Mouse (Mus musculus): ENCODE data around the gene Parp9. TPM values are rescaled to one million over a fixed set of nuclear protein-coding genes. Genes with fewer than 3 reads are reported as not detected.
"Not testable (repeated sequence)": the region's sequence is repeated elsewhere in the genome, so short reads cannot be mapped to it uniquely, and the experiment has no call there.

Gene Parp9
- polyA plus RNA-seq, 1 experiment from 2014 or later, result 5.0 TPM

GRCm38 (mm10) chr16:35983517-35984101 is 45.3 kb downstream of the Parp9 start:
- WGBS, result under 1% methylated on average over 57 of the region's 86 CpGs
- H3K36me3 ChIP-seq (ENCODE audit: insufficient read depth, low read length), result no peaks in the 10 kb centered on the region
- H3K9ac ChIP-seq (replicated peaks; ENCODE audit: low read length), result peak overlapping the region; percentile 91
- H3K4me1 ChIP-seq (ENCODE audit: insufficient read depth, low read length), result peaks cover 13% of the 10 kb centered on the region
- peak; percentile 73 for ATAC-seq (ENCODE audit: low FRiP score, low TSS enrichment)
- peak overlapping the region; percentile 67 for H3K4me2 ChIP-seq (replicated peaks; ENCODE audit: low read depth, low read length)
- peak overlapping the region; percentile 99 for H3K27ac ChIP-seq (ENCODE audit: low read length)
- H3K27me3 ChIP-seq (ENCODE audit: insufficient read depth, low read length), result no peaks in the 10 kb centered on the region
- no peaks in the 10 kb centered on the region for H3K9me3 ChIP-seq (ENCODE audit: low read length)
- H3K4me3 ChIP-seq (ENCODE audit: low read length), result peak overlapping the region; percentile 84

- 57% methylated on average over 3 of the region's 3 CpGs for WGBS
- Histone ChIP-seq H3K27me3 (ENCODE audit: insufficient read depth, low read length) (no peaks in the 10 kb centered on the region), H3K36me3 (ENCODE audit: insufficient read depth, low read length) (no peaks in the 10 kb centered on the region), H3K27ac (ENCODE audit: low read length) (no peak overlapping the region), H3K4me2 (replicated peaks; ENCODE audit: low read depth, low read length) (peak overlapping the region; percentile 67), H3K9me3 (ENCODE audit: low read length) (no peaks in the 10 kb centered on the region), H3K4me1 (ENCODE audit: insufficient read depth, low read length) (peaks cover 13% of the 10 kb centered on the region), H3K9ac (replicated peaks; ENCODE audit: low read length) (no peak overlapping the region), H3K4me3 (ENCODE audit: low read length) (peak overlapping the region; percentile 84)
- no peak for ATAC-seq (ENCODE audit: low FRiP score, low TSS enrichment)
These were observed 46.2 kb downstream of the Parp9 start for GRCm38 (mm10) chr16:35984471-35984870.

GRCm38 (mm10) chr16:35987930-35988329 is 49.7 kb downstream of the Parp9 start:
- peaks cover 7% of the 10 kb centered on the region; the same call in 1 of the 2 replicates for H3K4me1 ChIP-seq (ENCODE audit: insufficient read depth, low read length)
- H3K27ac ChIP-seq (ENCODE audit: low read length), result no peak overlapping the region
- no peak overlapping the region for H3K4me3 ChIP-seq (ENCODE audit: low read length)
- no peaks in the 10 kb centered on the region for H3K9me3 ChIP-seq (ENCODE audit: low read length)
- H3K36me3 ChIP-seq (ENCODE audit: insufficient read depth, low read length), result no peaks in the 10 kb centered on the region
- ATAC-seq (ENCODE audit: low FRiP score, low TSS enrichment), result no peak
- no peak overlapping the region for H3K4me2 ChIP-seq (replicated peaks; ENCODE audit: low read depth, low read length)
- H3K27me3 ChIP-seq (ENCODE audit: insufficient read depth, low read length), result no peaks in the 10 kb centered on the region
- 60% methylated on average over 1 of the region's 1 CpGs for WGBS
- H3K9ac ChIP-seq (replicated peaks; ENCODE audit: low read length), result no peak overlapping the region

- no peaks in the 10 kb centered on the region for H3K4me1 ChIP-seq (ENCODE audit: insufficient read depth, low read length)
- no peak overlapping the region for H3K4me3 ChIP-seq (ENCODE audit: low read length)
- 51% methylated on average over 1 of the region's 1 CpGs for WGBS
- no peaks in the 10 kb centered on the region for H3K27me3 ChIP-seq (ENCODE audit: insufficient read depth, low read length)
- H3K4me2 ChIP-seq (replicated peaks; ENCODE audit: low read depth, low read length), result no peak overlapping the region
- no peak overlapping the region for H3K27ac ChIP-seq (ENCODE audit: low read length)
- no peak for ATAC-seq (ENCODE audit: low FRiP score, low TSS enrichment)
- no peaks in the 10 kb centered on the region for H3K36me3 ChIP-seq (ENCODE audit: insufficient read depth, low read length)
- H3K9ac ChIP-seq (replicated peaks; ENCODE audit: low read length), result no peak overlapping the region
- no peaks in the 10 kb centered on the region for H3K9me3 ChIP-seq (ENCODE audit: low read length)
These were observed 54.1 kb downstream of the Parp9 start for GRCm38 (mm10) chr16:35992391-35992790.

GRCm38 (mm10) chr16:35993316-35993715 is 55.0 kb downstream of the Parp9 start:
- Histone ChIP-seq H3K9ac (replicated peaks; ENCODE audit: low read length) (no peak overlapping the region), H3K27ac (ENCODE audit: low read length) (no peak overlapping the region), H3K27me3 (ENCODE audit: insufficient read depth, low read length) (no peaks in the 10 kb centered on the region), H3K36me3 (ENCODE audit: insufficient read depth, low read length) (no peaks in the 10 kb centered on the region), H3K4me2 (replicated peaks; ENCODE audit: low read depth, low read length) (no peak overlapping the region), H3K4me1 (ENCODE audit: insufficient read depth, low read length) (no peaks in the 10 kb centered on the region), H3K9me3 (ENCODE audit: low read length) (no peaks in the 10 kb centered on the region), H3K4me3 (ENCODE audit: low read length) (no peak overlapping the region)
- 86% methylated on average over 3 of the region's 3 CpGs for WGBS
- ATAC-seq (ENCODE audit: low FRiP score, low TSS enrichment), result no peak

- not testable (repeated sequence) for ATAC-seq (ENCODE audit: low FRiP score, low TSS enrichment); H3K4me3 ChIP-seq (ENCODE audit: low read length); H3K4me2 ChIP-seq (replicated peaks; ENCODE audit: low read depth, low read length); H3K27me3 ChIP-seq (ENCODE audit: insufficient read depth, low read length); H3K9ac ChIP-seq (replicated peaks; ENCODE audit: low read length); H3K27ac ChIP-seq (ENCODE audit: low read length); H3K4me1 ChIP-seq (ENCODE audit: insufficient read depth, low read length); H3K9me3 ChIP-seq (ENCODE audit: low read length)
- peaks cover 11% of the 10 kb centered on the region; the same call in 1 of the 2 replicates for H3K36me3 ChIP-seq (ENCODE audit: insufficient read depth, low read length)
- WGBS, result 91% methylated on average over 4 of the region's 4 CpGs
These were observed 60.6 kb downstream of the Parp9 start for GRCm38 (mm10) chr16:35998852-35999251.

GRCm38 (mm10) chr16:36008396-36008795 is 70.1 kb downstream of the Parp9 start:
- no peak for ATAC-seq (ENCODE audit: low FRiP score, low TSS enrichment)
- no peak overlapping the region for H3K9ac ChIP-seq (replicated peaks; ENCODE audit: low read length)
- no peaks in the 10 kb centered on the region for H3K27me3 ChIP-seq (ENCODE audit: insufficient read depth, low read length)
- no peak overlapping the region for H3K4me3 ChIP-seq (ENCODE audit: low read length)
- 94% methylated on average over 3 of the region's 3 CpGs for WGBS
- peaks cover 11% of the 10 kb centered on the region for H3K36me3 ChIP-seq (ENCODE audit: insufficient read depth, low read length)
- H3K4me2 ChIP-seq (replicated peaks; ENCODE audit: low read depth, low read length), result no peak overlapping the region
- H3K9me3 ChIP-seq (ENCODE audit: low read length), result no peaks in the 10 kb centered on the region
- H3K27ac ChIP-seq (ENCODE audit: low read length), result no peak overlapping the region
- H3K4me1 ChIP-seq (ENCODE audit: insufficient read depth, low read length), result no peaks in the 10 kb centered on the region

- H3K4me3 ChIP-seq (ENCODE audit: low read length), result no peak overlapping the region
- no peak for ATAC-seq (ENCODE audit: low FRiP score, low TSS enrichment)
- H3K27ac ChIP-seq (ENCODE audit: low read length), result no peak overlapping the region
- no peak overlapping the region for H3K4me2 ChIP-seq (replicated peaks; ENCODE audit: low read depth, low read length)
- 96% methylated on average over 1 of the region's 1 CpGs for WGBS
- peaks cover 5% of the 10 kb centered on the region for H3K36me3 ChIP-seq (ENCODE audit: insufficient read depth, low read length)
- H3K27me3 ChIP-seq (ENCODE audit: insufficient read depth, low read length), result no peaks in the 10 kb centered on the region
- H3K9me3 ChIP-seq (ENCODE audit: low read length), result no peaks in the 10 kb centered on the region
- H3K4me1 ChIP-seq (ENCODE audit: insufficient read depth, low read length), result no peaks in the 10 kb centered on the region
- no peak overlapping the region for H3K9ac ChIP-seq (replicated peaks; ENCODE audit: low read length)
These were observed 78.1 kb downstream of the Parp9 start for GRCm38 (mm10) chr16:36016335-36016734.

Other genes starting within 250 kb of the Parp9 start
- 12.2 and 12.3 TPM in 2 replicates for gene Dirc2, start 169.1 kb upstream of the Parp9 start, polyA plus RNA-seq (2015; fragmentation: Nextera tagmentation; extraction: Ambion mirVana)
- gene Hspbap1, start 168.1 kb upstream of the Parp9 start, polyA plus RNA-seq (2015; fragmentation: Nextera tagmentation; extraction: Ambion mirVana), result 16.7 and 17.3 TPM in 2 replicates
- gene Parp14, start 66.9 kb upstream of the Parp9 start, polyA plus RNA-seq (2015; fragmentation: Nextera tagmentation; extraction: Ambion mirVana), result 1.3 and 1.4 TPM in 2 replicates
- gene Dtx3l, start 681 bp downstream of the Parp9 start, polyA plus RNA-seq (2015; fragmentation: Nextera tagmentation; extraction: Ambion mirVana), result 3.9 and 4.5 TPM in 2 replicates
- gene Kpna1, start 40.3 kb downstream of the Parp9 start, polyA plus RNA-seq (2015; fragmentation: Nextera tagmentation; extraction: Ambion mirVana), result 35.9 and 38.2 TPM in 2 replicates
- gene Wdr5b, start 102.7 kb downstream of the Parp9 start, polyA plus RNA-seq (2015; fragmentation: Nextera tagmentation; extraction: Ambion mirVana), result 8.5 and 9.3 TPM in 2 replicates
- gene Fam162a, start 133.1 kb downstream of the Parp9 start, polyA plus RNA-seq (2015; fragmentation: Nextera tagmentation; extraction: Ambion mirVana), result 317 and 325 TPM in 2 replicates
- 80.7 and 86.8 TPM in 2 replicates for gene Ccdc58, start 133.2 kb downstream of the Parp9 start, polyA plus RNA-seq (2015; fragmentation: Nextera tagmentation; extraction: Ambion mirVana)
- 0.05 and 0.12 TPM in 2 replicates for gene Csta1, start 192.8 kb downstream of the Parp9 start, polyA plus RNA-seq (2015; fragmentation: Nextera tagmentation; extraction: Ambion mirVana)
- gene Stfa2l1, start 218.3 kb downstream of the Parp9 start, polyA plus RNA-seq (2015; fragmentation: Nextera tagmentation; extraction: Ambion mirVana), result 1.0 TPM in 2 replicates
- 1.6 and 1.7 TPM in 2 replicates for gene Gm5483, start 245.7 kb downstream of the Parp9 start, polyA plus RNA-seq (2015; fragmentation: Nextera tagmentation; extraction: Ambion mirVana)